Mouse (Mus musculus): Measurements from ENCODE around the gene Fam234b.

DNA sequence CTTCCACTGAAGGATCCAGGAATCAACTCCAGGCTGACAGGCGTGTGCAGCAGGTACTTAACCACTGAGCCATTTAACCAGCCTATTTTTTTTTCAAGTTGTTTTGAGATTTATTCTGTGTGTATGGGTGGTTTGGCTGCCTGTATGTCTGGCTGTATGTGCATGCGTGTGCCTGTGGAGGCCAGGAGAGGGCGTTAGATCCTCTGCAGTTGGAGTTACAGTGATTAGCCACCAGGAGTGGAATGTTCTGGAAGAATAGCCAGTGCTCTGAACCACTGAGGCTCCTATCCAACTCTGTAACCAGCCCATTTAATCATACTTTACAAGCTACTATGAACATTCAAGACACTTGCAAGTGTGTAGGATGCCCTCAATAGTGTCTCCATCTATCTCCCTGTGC, 38.8 kb downstream of the Fam234b start:
- TF ChIP-seq CTCF (IDR thresholded peaks at IDR 0.05; ENCODE audit: borderline replicate concordance, extremely low read depth, insufficient read depth, insufficient read length), result no peak
- TF ChIP-seq POLR2A (IDR thresholded peaks at IDR 0.05; ENCODE audit: borderline replicate concordance, extremely low read depth, insufficient read depth, insufficient read length, poor library complexity, severe bottlenecking), result no peak
